Mouse (Mus musculus) embryonic facial prominence, embryonic 15.5 days (tissue): ENCODE measurements around the gene Omt2a. TPM values are rescaled to one million over a fixed set of nuclear protein-coding genes. Genes with fewer than 3 reads are reported as not detected.
"Not testable (repeated sequence)": the region's sequence is repeated elsewhere in the genome, so short reads cannot be mapped to it uniquely, and the experiment has no call there.

Experiments used
- ATAC-seq: fragments of 200-750 bp; cut with Nextera tagmentation; 2 replicates; pipeline ENCODE4 v1.8.0; 2017; ENCODE audit warnings: low read depth, moderate TSS enrichment; ENCODE audit not compliant: insufficient number of reproducible peaks, low FRiP score, low TSS enrichment
- H3K27ac ChIP-seq: fragments of 300-500 bp; sonication (generic); replicated peaks from 2 replicates; pipeline ENCODE4 v1.5.1; 2015; ENCODE audit warnings: mild to moderate bottlenecking, inconsistent platforms
- H3K27me3 ChIP-seq: fragments of 300-500 bp; sonication (generic); 2 replicates; pipeline ENCODE4 v1.6.1; 2015; ENCODE audit warnings: inconsistent platforms
- H3K36me3 ChIP-seq: fragments of 300-500 bp; sonication (generic); 2 replicates; pipeline ENCODE4 v1.6.1; 2015; ENCODE audit warnings: mild to moderate bottlenecking, inconsistent platforms
- H3K4me1 ChIP-seq: fragments of 300-500 bp; sonication (generic); 2 replicates; pipeline ENCODE4 v1.6.1; 2015; ENCODE audit warnings: inconsistent platforms
- H3K4me2 ChIP-seq: fragments of 300-500 bp; sonication (generic); replicated peaks from 2 replicates; pipeline ENCODE4 v1.6.1; 2015; ENCODE audit warnings: mild to moderate bottlenecking, inconsistent platforms
- H3K4me3 ChIP-seq: fragments of 300-500 bp; sonication (generic); replicated peaks from 2 replicates; pipeline ENCODE4 v1.5.1; 2015; ENCODE audit warnings: mild to moderate bottlenecking, inconsistent platforms
- H3K9ac ChIP-seq: fragments of 300-500 bp; sonication (generic); 2 replicates; pipeline ENCODE4 v1.6.1; 2015; ENCODE audit warnings: inconsistent platforms
- H3K9me3 ChIP-seq: fragments of 300-500 bp; sonication (generic); replicated peaks from 2 replicates; pipeline ENCODE4 v1.6.1; 2016; ENCODE audit warnings: inconsistent platforms
- WGBS: fragments of 180-500 bp; shearing (Covaris S2); methylation state at CpG from one replicate; pipeline ENCODE4 v1.1.7; 2015; 5-methylcytosine and 5-hydroxymethylcytosine counted together
- polyA plus RNA-seq: library from polyadenylated mRNA; unstranded; fragments of >200 nt; fragmentation: Nextera tagmentation; extraction: Ambion mirVana; gene quantifications from 2 replicates; pipeline ENCODE4 v1.2.1, GENCODE M21; 2015

Omt2a gene
- polyA plus RNA-seq = not detected in 2 replicates

DNA sequence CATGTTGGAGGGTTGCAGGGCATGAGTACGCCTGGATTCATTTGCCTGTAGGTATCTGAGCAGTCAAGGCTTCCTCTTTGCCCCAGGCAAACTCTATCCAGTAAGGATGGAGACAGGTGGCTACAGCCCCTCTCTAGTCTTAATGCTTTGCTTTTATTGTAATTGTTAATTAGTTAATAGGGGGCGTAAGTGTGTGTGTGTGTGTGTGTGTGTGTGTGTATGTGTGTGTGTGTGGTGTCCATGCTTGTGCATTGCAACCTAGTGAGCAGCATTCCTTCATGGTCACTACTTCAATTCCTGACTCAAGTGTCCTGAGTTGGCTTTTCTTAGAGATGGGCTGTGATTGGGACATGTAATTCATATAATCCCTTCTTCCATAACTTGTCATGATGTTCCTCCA is at the start of gene Omt2a:
TSS of gene Omt2a (minus strand) at position 101 of the 400 bp plus-strand sequence.
- H3K27ac ChIP-seq = no peak within 1 kb of the TSS
- H3K9me3 ChIP-seq = no peaks in the 10 kb centered on the region
- H3K9ac ChIP-seq = no peak within 1 kb of the TSS
- no peaks in the 10 kb centered on the region for H3K36me3 ChIP-seq
- no peak within 1 kb of the TSS for H3K4me3 ChIP-seq
- no peak within 1 kb of the TSS for H3K4me2 ChIP-seq
- ATAC-seq = no peak
- H3K4me1 ChIP-seq = no peaks in the 10 kb centered on the region
- WGBS = 80% methylated on average over 2 of the region's 2 CpGs
- no peaks in the 10 kb centered on the region for H3K27me3 ChIP-seq

DNA sequence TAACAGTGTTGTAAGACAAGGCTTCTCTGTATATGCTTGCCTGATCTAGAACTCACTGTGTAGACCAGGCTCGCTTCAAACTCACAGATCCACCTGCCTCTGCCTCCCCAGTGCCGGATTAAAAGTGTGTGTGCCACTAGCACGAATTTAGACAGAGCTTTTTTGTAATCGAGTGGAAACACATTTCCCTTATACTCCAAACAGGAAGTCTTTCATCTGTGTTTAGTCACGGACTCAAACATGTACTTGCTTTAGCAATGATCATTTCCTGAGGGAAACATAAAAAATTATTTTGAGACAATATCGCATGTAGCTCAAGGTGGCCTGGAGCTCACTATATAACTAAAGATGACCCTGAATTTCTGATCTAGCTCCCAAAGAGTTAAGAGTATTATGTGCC is 48.8 kb upstream of the Omt2a start:
- Histone ChIP-seq H3K4me1 (no peaks in the 10 kb centered on the region), H3K27ac (no peak overlapping the region), H3K36me3 (no peaks in the 10 kb centered on the region), H3K4me2 (no peak overlapping the region), H3K9me3 (no peaks in the 10 kb centered on the region), H3K27me3 (no peaks in the 10 kb centered on the region), H3K4me3 (no peak overlapping the region), H3K9ac (no peak overlapping the region)
- 43% methylated on average over 6 of the region's 6 CpGs for WGBS
- ATAC-seq = no peak

DNA sequence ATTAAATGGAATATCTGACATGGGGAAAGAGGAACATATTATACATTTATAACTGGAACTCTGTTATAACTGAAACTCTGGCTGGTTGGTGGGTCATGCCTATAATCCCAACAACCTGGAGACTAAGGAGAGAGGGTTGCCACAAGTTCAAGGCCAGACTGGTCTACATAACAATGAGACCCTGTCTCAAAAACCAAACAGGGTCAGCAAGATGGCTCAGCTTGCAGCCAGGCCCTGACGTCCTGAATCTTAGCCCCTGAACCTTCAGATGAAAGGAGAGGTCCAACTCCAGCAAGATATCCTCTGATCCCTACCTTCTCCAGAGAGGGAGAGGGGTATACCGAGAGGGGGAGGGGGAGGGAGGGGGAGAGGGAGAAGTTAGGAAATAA is 45.9 kb upstream of the Omt2a start:
- WGBS = 58% methylated on average over 2 of the region's 2 CpGs
- H3K27me3 ChIP-seq = no peaks in the 10 kb centered on the region
- ATAC-seq = no peak

DNA sequence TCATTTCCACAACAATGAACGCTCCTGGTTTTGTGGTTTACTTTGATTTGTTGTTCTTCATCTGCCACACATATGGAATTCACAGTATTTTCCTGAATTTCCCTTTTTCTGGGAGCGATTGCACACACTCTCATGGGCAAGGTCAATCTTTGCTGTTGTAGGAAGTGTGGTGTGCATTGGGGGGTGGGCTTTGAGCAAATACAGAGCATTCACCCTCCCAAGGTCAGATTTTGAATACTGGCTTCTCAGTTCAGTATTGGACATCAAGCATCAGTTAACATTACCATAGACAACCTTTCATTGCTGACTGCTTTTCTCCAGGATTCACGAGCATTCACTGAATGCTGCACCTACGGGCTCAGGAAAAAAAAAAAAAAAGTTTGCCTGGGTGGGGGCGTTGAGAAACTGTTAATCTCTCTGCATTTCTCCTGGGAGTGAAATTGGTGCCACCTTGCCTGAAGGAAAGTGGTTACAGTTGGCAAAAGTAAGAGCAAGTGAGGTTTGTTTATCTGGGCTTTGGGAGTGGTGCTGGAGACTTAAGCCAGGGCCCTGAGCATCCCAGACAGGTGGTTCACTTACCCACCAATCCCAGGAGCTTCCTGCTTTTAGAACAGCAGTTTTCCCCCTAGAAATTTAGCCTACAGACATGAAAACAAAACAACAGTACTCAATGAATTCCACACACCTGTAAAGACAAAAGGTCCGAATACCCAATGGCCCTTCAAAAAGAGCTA is 45.3 kb upstream of the Omt2a start:
- H3K27ac ChIP-seq = no peak overlapping the region
- H3K4me1 ChIP-seq = no peaks in the 10 kb centered on the region
- H3K36me3 ChIP-seq = no peaks in the 10 kb centered on the region
- no peak overlapping the region for H3K4me3 ChIP-seq
- WGBS = 71% methylated on average over 6 of the region's 6 CpGs
- no peak overlapping the region for H3K4me2 ChIP-seq
- no peak overlapping the region for H3K9ac ChIP-seq
- ATAC-seq = no peak
- H3K9me3 ChIP-seq = no peaks in the 10 kb centered on the region
- no peaks in the 10 kb centered on the region for H3K27me3 ChIP-seq

More for the DNA sequence above, 45.9 kb upstream of the Omt2a start:
- H3K9me3 ChIP-seq = no peaks in the 10 kb centered on the region
- no peak overlapping the region for H3K27ac ChIP-seq
- H3K4me1 ChIP-seq = no peaks in the 10 kb centered on the region
- no peaks in the 10 kb centered on the region for H3K36me3 ChIP-seq
- H3K9ac ChIP-seq = no peak overlapping the region
- no peak overlapping the region for H3K4me3 ChIP-seq
- no peak overlapping the region for H3K4me2 ChIP-seq

DNA sequence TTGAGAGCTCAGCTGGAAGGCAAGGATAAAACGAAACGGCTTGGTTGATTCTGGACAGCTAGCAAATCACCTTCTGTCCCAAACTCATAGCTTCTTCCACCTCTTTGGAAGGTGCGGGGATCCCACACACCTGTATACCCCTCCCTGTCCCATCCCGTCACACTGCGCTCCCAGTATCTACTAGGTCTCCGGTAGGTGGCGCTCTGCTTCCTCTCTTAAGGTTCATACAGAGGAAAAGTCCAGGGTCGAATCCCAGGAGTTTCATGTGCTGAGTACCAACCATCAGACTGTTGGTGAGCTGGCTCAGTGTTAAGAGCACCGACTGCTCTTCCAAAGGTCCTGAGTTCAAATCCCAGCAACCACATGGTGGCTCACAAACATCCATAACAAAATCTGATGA is 43.5 kb upstream of the Omt2a start:
- Histone ChIP-seq H3K4me3 (no peak overlapping the region), H3K9ac (no peak overlapping the region), H3K9me3 (no peaks in the 10 kb centered on the region), H3K4me1 (no peaks in the 10 kb centered on the region), H3K36me3 (no peaks in the 10 kb centered on the region), H3K4me2 (no peak overlapping the region), H3K27me3 (no peaks in the 10 kb centered on the region), H3K27ac (no peak overlapping the region)
- WGBS = 18% methylated on average over 9 of the region's 9 CpGs
- ATAC-seq = peak; percentile 39; the same call in 1 of the 2 replicates

DNA sequence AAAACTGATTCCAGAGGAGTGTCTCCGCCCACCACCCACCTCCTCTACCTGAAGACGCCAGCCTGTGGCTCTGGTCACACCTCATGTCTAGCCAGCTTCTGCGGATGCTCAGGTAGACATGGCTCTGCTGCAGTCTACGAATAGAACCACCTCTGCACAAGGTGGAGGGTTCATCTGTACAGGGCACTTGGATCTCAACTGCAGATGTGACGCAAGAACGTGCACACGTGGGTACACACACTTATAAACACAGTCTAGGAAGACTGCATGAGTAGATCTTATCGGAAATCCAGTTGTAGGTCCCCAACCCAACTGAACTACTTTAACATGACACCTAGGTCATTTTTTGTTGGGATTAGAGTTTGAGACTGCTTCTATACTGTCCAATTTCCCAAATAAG is 41.0 kb upstream of the Omt2a start, which contains the start of gene Gsta2:
TSS of gene Gsta2 (minus strand) at position 178 of the 400 bp plus-strand sequence.
- 91% methylated on average over 8 of the region's 8 CpGs for whole genome bisulfite sequencing

DNA sequence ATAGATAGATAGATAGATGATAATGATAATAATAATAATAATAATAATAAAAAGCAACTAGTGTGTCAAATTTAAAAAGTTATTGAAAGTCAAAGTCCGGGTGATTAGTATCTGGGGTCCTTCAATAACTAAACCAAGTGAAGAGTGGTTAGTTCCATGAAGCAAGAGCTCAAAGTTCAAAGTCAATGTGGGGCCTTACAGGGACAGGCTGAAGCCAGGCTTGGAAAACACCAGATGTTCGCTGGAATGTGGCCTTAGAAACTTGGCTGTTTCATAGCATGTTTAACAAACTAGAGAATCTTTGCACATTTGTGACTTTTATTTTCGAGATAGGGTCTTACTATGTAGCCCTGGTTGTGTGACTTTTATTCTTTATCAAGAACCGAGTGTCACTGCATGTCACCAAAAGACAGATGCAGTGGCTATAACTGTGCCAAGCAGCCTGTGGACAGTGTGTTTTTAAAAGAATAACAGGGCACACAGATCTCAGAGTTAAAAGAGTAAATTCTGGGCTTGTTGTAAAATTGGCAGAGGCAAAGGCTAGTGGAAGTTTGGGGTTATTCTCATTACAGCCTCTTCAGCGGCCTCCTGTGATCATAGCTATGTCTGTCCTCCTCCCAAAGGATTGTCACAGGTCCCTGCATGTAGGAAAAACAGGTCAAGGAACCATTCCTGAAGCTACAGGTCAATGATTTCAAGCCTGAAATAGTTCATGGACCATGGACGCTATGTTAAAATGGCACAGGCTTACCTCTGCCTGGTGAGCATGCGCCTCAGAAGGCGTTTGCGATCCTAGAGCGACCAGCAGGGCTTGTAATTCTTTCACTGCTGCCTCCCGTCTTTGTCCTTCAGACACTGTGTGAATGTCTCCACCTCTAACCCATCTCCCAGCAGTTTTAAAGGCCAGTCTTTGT is 40.3 kb upstream of the Omt2a start:
- Histone ChIP-seq H3K36me3 (no peaks in the 10 kb centered on the region), H3K27me3 (no peaks in the 10 kb centered on the region), H3K9me3 (no peaks in the 10 kb centered on the region), H3K4me1 (no peaks in the 10 kb centered on the region), H3K4me3 (no peak overlapping the region), H3K9ac (no peak overlapping the region), H3K4me2 (no peak overlapping the region), H3K27ac (no peak overlapping the region)
- WGBS = 76% methylated on average over 11 of the region's 11 CpGs
- no peak for ATAC-seq

More for the DNA sequence above, 41.0 kb upstream of the Omt2a start, which contains the start of gene Gsta2:
- Histone ChIP-seq H3K27ac (no peak within 1 kb of the TSS), H3K4me2 (no peak within 1 kb of the TSS), H3K27me3 (no peaks in the 10 kb centered on the region), H3K9me3 (no peaks in the 10 kb centered on the region), H3K4me1 (no peaks in the 10 kb centered on the region), H3K36me3 (no peaks in the 10 kb centered on the region), H3K4me3 (no peak within 1 kb of the TSS), H3K9ac (no peak within 1 kb of the TSS)
- no peak for ATAC-seq

DNA sequence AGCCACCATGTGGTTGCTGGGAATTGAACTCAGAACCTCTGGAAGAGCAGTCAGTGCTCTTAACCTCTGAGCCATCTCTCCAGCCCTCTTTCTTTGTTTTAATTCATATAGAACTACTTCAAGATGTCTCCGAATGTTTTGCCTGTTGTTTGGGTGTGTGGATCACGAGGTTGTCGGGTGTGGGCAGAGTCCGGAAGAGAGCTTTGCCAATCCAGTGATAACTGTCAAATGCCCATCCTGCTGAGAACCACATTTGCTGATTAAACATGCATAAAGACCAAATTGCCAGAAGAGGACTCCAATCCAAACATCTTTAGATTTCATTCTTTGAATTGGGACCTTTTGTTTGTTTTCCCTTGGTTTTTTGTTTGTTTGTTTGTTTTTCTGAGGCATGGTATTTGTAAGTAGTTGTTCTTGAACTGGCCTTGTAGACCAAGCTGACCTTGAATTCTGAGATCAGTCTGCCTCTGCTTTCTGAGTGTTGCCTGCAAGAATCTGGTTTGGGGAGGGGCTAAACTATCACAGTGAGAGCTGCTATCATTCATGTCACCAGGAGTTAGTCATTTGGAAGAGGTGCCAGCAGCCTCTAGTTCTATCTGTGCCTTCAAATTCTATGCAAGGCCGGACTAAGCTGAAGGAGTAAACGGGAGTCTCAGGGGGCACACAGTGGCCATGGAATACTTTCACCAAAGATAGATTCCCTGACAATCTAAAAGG is 37.1 kb upstream of the Omt2a start:
- H3K4me2 ChIP-seq = no peak overlapping the region
- H3K27me3 ChIP-seq = no peaks in the 10 kb centered on the region
- WGBS = 75% methylated on average over 6 of the region's 6 CpGs
- no peaks in the 10 kb centered on the region for H3K9me3 ChIP-seq
- no peak for ATAC-seq
- H3K27ac ChIP-seq = no peak overlapping the region
- H3K9ac ChIP-seq = no peak overlapping the region
- no peaks in the 10 kb centered on the region for H3K4me1 ChIP-seq
- H3K4me3 ChIP-seq = no peak overlapping the region
- no peaks in the 10 kb centered on the region for H3K36me3 ChIP-seq

DNA sequence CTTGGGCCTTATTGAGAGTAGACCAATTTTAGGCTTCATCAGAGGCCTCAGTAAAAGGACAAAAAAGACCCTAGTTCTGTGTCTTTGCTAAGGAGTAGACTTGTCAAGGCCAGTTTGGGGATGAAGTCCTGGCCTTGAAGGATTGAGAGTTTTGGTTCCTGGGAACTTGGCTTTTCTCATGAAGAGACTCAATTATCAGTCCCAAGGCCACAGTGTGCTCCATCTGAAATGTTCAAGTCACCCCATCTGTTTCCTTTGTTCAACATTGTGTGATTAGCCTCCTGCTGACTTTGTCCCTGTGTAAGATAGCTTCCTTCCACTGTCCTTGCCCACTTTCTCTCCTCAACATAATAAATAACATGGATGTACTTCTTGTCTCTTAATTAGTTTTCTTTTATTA is 35.4 kb upstream of the Omt2a start:
- H3K4me3 ChIP-seq, H3K9ac ChIP-seq, ATAC-seq, H3K9me3 ChIP-seq, H3K36me3 ChIP-seq, H3K27ac ChIP-seq, H3K4me1 ChIP-seq, H3K4me2 ChIP-seq, H3K27me3 ChIP-seq: not testable (repeated sequence)

DNA sequence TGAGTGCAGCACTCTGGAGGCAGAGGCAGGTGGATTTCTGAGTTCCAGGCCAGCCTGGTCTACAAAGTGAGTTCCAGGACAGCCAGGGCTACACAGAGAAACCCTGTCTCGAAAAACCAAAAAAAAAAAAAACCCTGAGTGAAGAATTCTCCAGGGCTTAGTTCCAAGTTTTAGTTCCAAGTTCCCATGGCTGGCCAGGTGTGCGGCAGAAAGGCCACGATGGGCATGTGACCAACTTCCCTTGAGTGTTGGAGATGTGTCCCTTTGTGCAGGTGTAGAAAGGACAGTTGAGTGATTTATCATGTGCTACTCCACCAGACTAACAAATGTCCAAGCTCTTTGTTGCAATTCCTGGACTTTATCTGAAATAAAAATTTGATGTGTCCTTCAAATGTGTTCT is 34.5 kb upstream of the Omt2a start:
- not testable (repeated sequence) for H3K4me1 ChIP-seq, ATAC-seq, H3K36me3 ChIP-seq, H3K27ac ChIP-seq, H3K4me3 ChIP-seq, H3K9me3 ChIP-seq, H3K4me2 ChIP-seq, H3K27me3 ChIP-seq, H3K9ac ChIP-seq
- 88% methylated on average over 3 of the region's 3 CpGs for WGBS
